Mouse (Mus musculus) hindbrain, embryonic 11.5 days (tissue): ENCODE data around the gene Ifi206. TPM values are rescaled to one million over a fixed set of nuclear protein-coding genes. Genes with fewer than 3 reads are reported as not detected.
"Not testable (repeated sequence)": the region's sequence is repeated elsewhere in the genome, so short reads cannot be mapped to it uniquely, and the experiment has no call there.

Experiments
- ATAC-seq: fragments of 200-750 bp; cut with Nextera tagmentation; 2 replicates; pipeline ENCODE4 v1.8.0; 2017; ENCODE audit warnings: mild to moderate bottlenecking, moderate TSS enrichment, moderate library complexity; ENCODE audit not compliant: low FRiP score
- DNase-seq: peaks from one replicate; pipeline ENCODE4 v3.0.0-alpha.2; 2015; ENCODE audit warnings: low spot score
- H3K27ac ChIP-seq: fragments of 300-500 bp; sonication (generic); 2 replicates; pipeline ENCODE4 v1.5.1; 2014; ENCODE audit warnings: mild to moderate bottlenecking, low read depth, low read length
- H3K27me3 ChIP-seq: fragments of 300-500 bp; sonication (generic); 2 replicates; pipeline ENCODE4 v1.6.1; 2014; ENCODE audit warnings: mild to moderate bottlenecking, low read length, moderate library complexity, mixed read lengths; ENCODE audit not compliant: control insufficient read depth, insufficient read depth
- H3K36me3 ChIP-seq: fragments of 300-500 bp; sonication (generic); 2 replicates; pipeline ENCODE4 v1.6.1; 2014; ENCODE audit warnings: mild to moderate bottlenecking, low read length, moderate library complexity, mixed read lengths; ENCODE audit not compliant: control insufficient read depth, insufficient read depth
- H3K4me1 ChIP-seq: fragments of 300-500 bp; sonication (generic); replicated peaks from 2 replicates; pipeline ENCODE4 v1.6.1; 2014; ENCODE audit warnings: low read length, mixed read lengths; ENCODE audit not compliant: control insufficient read depth, insufficient read depth
- H3K4me2 ChIP-seq: fragments of 300-500 bp; sonication (generic); replicated peaks from 2 replicates; pipeline ENCODE4 v1.6.1; 2014; ENCODE audit warnings: mild to moderate bottlenecking, low read depth, low read length
- H3K4me3 ChIP-seq: fragments of 300-500 bp; sonication (generic); 2 replicates; pipeline ENCODE4 v1.5.1; 2014; ENCODE audit warnings: low read depth, low read length
- H3K9ac ChIP-seq: fragments of 300-500 bp; sonication (generic); 2 replicates; pipeline ENCODE4 v1.6.1; 2014; ENCODE audit warnings: low read depth, low read length
- H3K9me3 ChIP-seq: fragments of 300-500 bp; sonication (generic); 2 replicates; pipeline ENCODE4 v1.6.1; 2016; ENCODE audit warnings: low read length; ENCODE audit not compliant: control insufficient read depth
- WGBS: fragments of 180-500 bp; shearing (Covaris S2); extraction: QIAGEN DNeasy Blood & Tissue Kit; methylation state at CpG from one replicate; pipeline ENCODE4 v1.1.7; 2014; 5-methylcytosine and 5-hydroxymethylcytosine counted together
- polyA plus RNA-seq: library from polyadenylated mRNA; unstranded; fragments of >200 nt; fragmentation: Nextera tagmentation; extraction: Ambion mirVana; gene quantifications from 2 replicates; pipeline ENCODE4 v1.2.1, GENCODE M21; 2014

Gene Ifi206
- polyA plus RNA-seq, result 0.04 TPM in 1 of 2 replicates, not detected in the other

GRCm38 (mm10) chr1:173490812-173491480 is at the start of gene Ifi206:
Gene Ifi206, minus strand, starts transcription at chr1:173491041.
- DNase-seq, H3K27ac ChIP-seq, H3K36me3 ChIP-seq, H3K4me2 ChIP-seq, H3K9ac ChIP-seq, H3K27me3 ChIP-seq, H3K9me3 ChIP-seq, H3K4me1 ChIP-seq, H3K4me3 ChIP-seq, ATAC-seq: not testable (repeated sequence)
- WGBS, result 87% methylated on average over 3 of the region's 3 CpGs

- H3K36me3 ChIP-seq, H3K4me1 ChIP-seq, H3K4me3 ChIP-seq, H3K9ac ChIP-seq, H3K27me3 ChIP-seq, H3K27ac ChIP-seq, ATAC-seq, H3K4me2 ChIP-seq, H3K9me3 ChIP-seq, DNase-seq: not testable (repeated sequence)
- 87% methylated on average over 3 of the region's 3 CpGs for WGBS
Observed at GRCm38 (mm10) chr1:173535791-173536190, 45.0 kb upstream of the Ifi206 start, which contains the start of gene Ifi214. Gene Ifi214, minus strand, starts transcription at chr1:173535957.

- no peak overlapping the region for H3K4me3 ChIP-seq
- ATAC-seq (no peak), DNase-seq (no peak)
- H3K27me3 ChIP-seq, result no peaks in the 10 kb centered on the region
- no peaks in the 10 kb centered on the region for H3K36me3 ChIP-seq
- no peak overlapping the region for H3K27ac ChIP-seq
- H3K9me3 ChIP-seq, result no peaks in the 10 kb centered on the region
- no peak overlapping the region for H3K9ac ChIP-seq
- H3K4me2 ChIP-seq, result no peak overlapping the region
- no peaks in the 10 kb centered on the region for H3K4me1 ChIP-seq
Observed at GRCm38 (mm10) chr1:173521452-173521851, 30.6 kb upstream of the Ifi206 start.

GRCm38 (mm10) chr1:173510595-173510994 is 19.8 kb upstream of the Ifi206 start:
- H3K27ac ChIP-seq, H3K4me1 ChIP-seq, DNase-seq, H3K9me3 ChIP-seq, ATAC-seq, H3K36me3 ChIP-seq, H3K9ac ChIP-seq, H3K4me3 ChIP-seq, H3K4me2 ChIP-seq, H3K27me3 ChIP-seq: not testable (repeated sequence)
- 94% methylated on average over 2 of the region's 2 CpGs for WGBS

GRCm38 (mm10) chr1:173491483-173491882 is 642 bp upstream of the Ifi206 start:
- not testable (repeated sequence) for H3K27ac ChIP-seq, H3K9ac ChIP-seq, H3K9me3 ChIP-seq, H3K27me3 ChIP-seq, ATAC-seq, H3K4me1 ChIP-seq, DNase-seq, H3K4me2 ChIP-seq, H3K36me3 ChIP-seq, H3K4me3 ChIP-seq

GRCm38 (mm10) chr1:173481182-173481574 is 9.7 kb downstream of the Ifi206 start:
- H3K4me2 ChIP-seq, H3K36me3 ChIP-seq, H3K27ac ChIP-seq, ATAC-seq, DNase-seq, H3K9me3 ChIP-seq, H3K4me1 ChIP-seq, H3K27me3 ChIP-seq, H3K4me3 ChIP-seq, H3K9ac ChIP-seq: not testable (repeated sequence)
- 91% methylated on average over 3 of the region's 3 CpGs for WGBS

- DNase-seq, H3K27me3 ChIP-seq, H3K9me3 ChIP-seq, H3K4me1 ChIP-seq, H3K36me3 ChIP-seq, H3K9ac ChIP-seq, H3K4me2 ChIP-seq, ATAC-seq, H3K27ac ChIP-seq, H3K4me3 ChIP-seq: not testable (repeated sequence)
- WGBS, result 84% methylated on average over 5 of the region's 5 CpGs
Observed at GRCm38 (mm10) chr1:173480399-173481181, 10.3 kb downstream of the Ifi206 start.

GRCm38 (mm10) chr1:173456761-173457160 is 34.1 kb downstream of the Ifi206 start:
- no peaks in the 10 kb centered on the region for H3K4me1 ChIP-seq
- DNase-seq, result no peak
- no peak overlapping the region for H3K4me2 ChIP-seq
- no peak for ATAC-seq
- no peaks in the 10 kb centered on the region for H3K9me3 ChIP-seq
- no peak overlapping the region for H3K9ac ChIP-seq
- H3K36me3 ChIP-seq, result no peaks in the 10 kb centered on the region
- WGBS, result 93% methylated on average over 5 of the region's 5 CpGs
- no peak overlapping the region for H3K27ac ChIP-seq
- H3K27me3 ChIP-seq, result no peaks in the 10 kb centered on the region
- H3K4me3 ChIP-seq, result no peak overlapping the region
